Mouse (Mus musculus) heart, embryonic 10.5 days (tissue): ENCODE measurements around the gene Cntfr. TPM values are rescaled to one million over a fixed set of nuclear protein-coding genes. Genes with fewer than 3 reads are reported as not detected.

Source experiments
- DNase-seq: peaks from one replicate; pipeline ENCODE4 v3.0.0-alpha.2; 2017; ENCODE audit warnings: low spot score
- H3K27ac ChIP-seq: fragments of 300-500 bp; sonication (generic); 2 replicates; pipeline ENCODE4 v1.5.1; 2016; ENCODE audit warnings: mild to moderate bottlenecking
- H3K27me3 ChIP-seq: fragments of 300-500 bp; sonication (generic); 2 replicates; pipeline ENCODE4 v1.6.1; 2016; ENCODE audit warnings: mild to moderate bottlenecking; ENCODE audit not compliant: poor library complexity, insufficient read depth, severe bottlenecking
- H3K36me3 ChIP-seq: fragments of 300-500 bp; sonication (generic); 2 replicates; pipeline ENCODE4 v1.6.1; 2016; ENCODE audit warnings: mild to moderate bottlenecking, moderate library complexity
- H3K4me1 ChIP-seq: fragments of 300-500 bp; sonication (generic); 2 replicates; pipeline ENCODE4 v1.6.1; 2016; ENCODE audit warnings: mild to moderate bottlenecking
- H3K4me3 ChIP-seq: fragments of 300-500 bp; sonication (generic); 2 replicates; pipeline ENCODE4 v1.5.1; 2016; ENCODE audit warnings: mild to moderate bottlenecking, moderate library complexity
- H3K9me3 ChIP-seq: fragments of 300-500 bp; sonication (generic); 2 replicates; pipeline ENCODE4 v1.6.1; 2016; ENCODE audit warnings: mild to moderate bottlenecking, moderate library complexity
- WGBS: fragments of 180-500 bp; shearing (Covaris S2); methylation state at CpG from one replicate; pipeline ENCODE4 v1.1.7; 2016; 5-methylcytosine and 5-hydroxymethylcytosine counted together
- polyA plus RNA-seq: library from polyadenylated mRNA; unstranded; fragments of >200 nt; fragmentation: Nextera tagmentation; extraction: Ambion mirVana; gene quantifications from 2 replicates; pipeline ENCODE4 v1.2.1, GENCODE M21; 2016

Cntfr gene
- polyA plus RNA-seq, 1 experiment from 2014 or later: 8.9 TPM

DNA sequence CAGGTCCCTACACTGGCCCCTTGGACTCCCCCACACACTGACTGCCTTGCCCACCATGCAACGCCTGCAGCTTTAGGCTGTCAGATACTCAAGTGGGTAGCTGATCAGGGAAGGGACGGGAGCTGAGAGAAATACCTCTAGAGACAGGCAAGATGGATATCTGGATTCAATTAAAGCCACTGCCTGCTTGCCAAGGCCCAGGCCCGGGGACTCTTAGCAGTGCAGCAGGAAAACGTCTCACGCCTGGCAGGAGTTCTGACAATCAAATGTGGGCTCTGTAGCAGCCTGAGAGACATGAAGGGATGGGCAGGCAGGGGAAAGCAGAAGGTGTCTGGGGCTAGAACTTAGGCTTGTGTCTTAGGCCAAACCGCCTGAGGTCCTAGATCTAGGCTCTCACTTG, 19.9 kb upstream of the Cntfr start:
- H3K9me3 ChIP-seq: no peaks in the 10 kb centered on the region
- peaks cover 25% of the 10 kb centered on the region for H3K4me1 ChIP-seq
- H3K27me3 ChIP-seq: no peaks in the 10 kb centered on the region
- no peak overlapping the region for H3K27ac ChIP-seq
- no peak overlapping the region for H3K4me3 ChIP-seq
- 52% methylated on average over 6 of the region's 6 CpGs for WGBS
- DNase-seq: no peak
- peaks cover 57% of the 10 kb centered on the region for H3K36me3 ChIP-seq

DNA sequence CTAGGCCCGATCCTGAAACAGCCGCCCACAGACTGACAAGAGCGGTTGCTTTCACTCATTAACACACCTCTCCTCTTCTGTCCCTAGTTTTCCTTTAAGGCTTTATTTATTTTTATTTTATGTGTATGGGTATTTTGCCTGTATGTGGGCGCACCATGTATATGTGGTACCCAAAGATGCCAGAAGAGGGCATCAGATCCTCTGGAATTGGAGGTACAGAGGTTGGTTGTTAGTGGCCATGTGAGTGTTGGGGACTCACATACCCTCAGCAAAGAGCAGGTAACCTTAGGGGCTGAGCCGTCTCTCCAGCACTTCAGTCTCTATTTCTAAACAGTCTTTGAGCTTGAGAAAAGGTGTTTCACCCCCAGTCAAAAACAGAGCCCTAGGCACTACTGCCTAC, 18.7 kb upstream of the Cntfr start:
- Histone ChIP-seq H3K27me3 (no peaks in the 10 kb centered on the region), H3K27ac (no peak overlapping the region), H3K4me3 (no peak overlapping the region), H3K4me1 (peaks cover 23% of the 10 kb centered on the region), H3K9me3 (no peaks in the 10 kb centered on the region), H3K36me3 (peaks cover 67% of the 10 kb centered on the region)
- DNase-seq: no peak
- 84% methylated on average over 5 of the region's 5 CpGs for WGBS

DNA sequence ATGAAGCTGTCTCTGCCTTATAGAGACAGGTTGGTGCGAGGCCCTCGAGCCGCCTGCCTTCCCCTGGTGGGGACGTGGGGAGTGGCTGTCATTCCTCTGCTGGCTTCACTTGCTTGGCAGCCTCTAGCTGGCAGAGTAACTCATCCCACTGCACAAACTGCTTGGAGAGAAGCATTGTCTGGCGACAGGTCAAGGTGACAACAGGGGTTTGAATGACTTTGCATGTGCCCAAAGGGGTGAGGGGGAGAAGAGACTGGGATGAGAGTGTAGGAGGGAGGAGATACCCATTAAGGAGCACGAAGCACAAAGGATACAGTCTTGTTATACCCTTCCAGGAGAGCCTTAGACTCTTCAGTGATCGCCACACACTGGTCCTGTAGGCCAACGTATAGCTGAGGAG, 18.2 kb upstream of the Cntfr start:
- Histone ChIP-seq H3K27me3 (no peaks in the 10 kb centered on the region), H3K4me3 (no peak overlapping the region), H3K36me3 (peaks cover 62% of the 10 kb centered on the region), H3K4me1 (peaks cover 23% of the 10 kb centered on the region), H3K9me3 (no peaks in the 10 kb centered on the region), H3K27ac (no peak overlapping the region)
- 77% methylated on average over 8 of the region's 8 CpGs for WGBS
- no peak for DNase-seq

DNA sequence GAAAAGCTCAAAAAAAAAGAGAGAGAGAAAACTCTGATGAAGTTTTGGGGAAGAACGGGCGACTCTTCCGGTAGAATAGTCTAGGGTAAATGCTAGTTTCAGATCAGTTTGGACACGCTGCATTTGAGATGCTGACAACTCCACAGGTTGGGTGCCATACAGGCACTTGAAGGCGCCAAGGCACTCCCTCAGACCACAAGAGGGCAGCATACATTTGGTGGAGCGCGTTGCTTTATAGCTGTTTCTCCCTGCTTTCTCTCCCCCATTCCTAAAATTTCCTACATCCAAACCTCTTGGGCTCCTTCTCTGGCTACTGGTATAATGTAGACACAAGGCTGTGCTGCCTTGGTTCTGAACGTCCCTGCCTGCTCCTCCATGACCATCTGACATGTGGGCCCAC, 17.4 kb upstream of the Cntfr start:
- H3K27me3 ChIP-seq: no peaks in the 10 kb centered on the region
- no peaks in the 10 kb centered on the region for H3K9me3 ChIP-seq
- H3K36me3 ChIP-seq: peaks cover 54% of the 10 kb centered on the region
- peaks cover 23% of the 10 kb centered on the region for H3K4me1 ChIP-seq
- DNase-seq: no peak
- H3K27ac ChIP-seq: no peak overlapping the region
- 20% methylated on average over 8 of the region's 8 CpGs for WGBS
- peak overlapping the region; percentile 79; the same call in 1 of the 2 replicates for H3K4me3 ChIP-seq

DNA sequence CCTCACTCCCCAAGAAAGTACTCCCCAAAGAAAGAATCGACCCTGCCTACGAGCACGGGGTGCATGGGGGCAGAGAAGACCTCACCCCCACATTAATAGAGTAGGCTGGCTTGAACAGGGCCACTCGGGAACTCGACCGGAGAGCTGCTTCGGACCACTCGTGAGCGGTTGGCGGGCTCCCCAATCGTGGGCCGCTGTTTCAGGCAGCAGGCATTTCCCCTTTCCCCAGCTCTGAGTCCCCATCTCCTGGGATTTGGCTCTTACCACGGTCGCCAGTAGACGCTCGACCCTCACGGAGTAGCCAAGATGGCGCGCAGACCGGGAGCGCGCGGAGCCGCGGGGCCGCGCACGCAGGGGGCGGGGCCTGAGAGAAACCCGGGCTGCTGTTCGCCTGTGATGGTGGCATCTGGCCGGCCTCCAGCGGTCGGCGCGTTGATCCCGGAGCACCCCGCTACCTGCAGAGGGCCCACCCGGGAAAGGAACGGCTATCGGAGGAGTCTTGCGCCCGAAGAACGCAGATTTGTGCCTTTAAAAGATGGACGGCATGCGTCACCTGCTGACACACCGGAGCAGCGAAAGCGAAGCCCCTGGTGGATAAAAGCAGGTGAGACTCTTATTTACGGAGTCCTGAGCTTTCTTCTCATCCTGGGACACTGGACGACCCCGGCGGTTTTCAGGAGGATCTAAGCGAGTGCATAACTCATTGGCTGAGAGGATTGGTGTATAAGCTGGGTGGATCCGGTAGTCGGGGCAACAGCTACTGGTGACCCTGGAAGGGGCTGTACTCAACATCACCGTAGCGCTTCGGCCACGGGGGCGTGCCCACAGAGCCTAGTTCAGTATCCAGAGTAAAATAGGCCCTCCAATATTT, 16.5 kb upstream of the Cntfr start, which contains the start of gene Rpp25l:
TSS of gene Rpp25l (minus strand) at position 338 of the 871 bp plus-strand sequence.
- Histone ChIP-seq H3K4me1 (peaks cover 23% of the 10 kb centered on the region), H3K4me3 (peak within 1 kb of the TSS; percentile 79), H3K9me3 (no peaks in the 10 kb centered on the region), H3K27ac (peak within 1 kb of the TSS; percentile 95), H3K27me3 (no peaks in the 10 kb centered on the region), H3K36me3 (peaks cover 45% of the 10 kb centered on the region)
- under 1% methylated on average over 61 of the region's 61 CpGs for WGBS
- DNase-seq: peak; percentile 94

DNA sequence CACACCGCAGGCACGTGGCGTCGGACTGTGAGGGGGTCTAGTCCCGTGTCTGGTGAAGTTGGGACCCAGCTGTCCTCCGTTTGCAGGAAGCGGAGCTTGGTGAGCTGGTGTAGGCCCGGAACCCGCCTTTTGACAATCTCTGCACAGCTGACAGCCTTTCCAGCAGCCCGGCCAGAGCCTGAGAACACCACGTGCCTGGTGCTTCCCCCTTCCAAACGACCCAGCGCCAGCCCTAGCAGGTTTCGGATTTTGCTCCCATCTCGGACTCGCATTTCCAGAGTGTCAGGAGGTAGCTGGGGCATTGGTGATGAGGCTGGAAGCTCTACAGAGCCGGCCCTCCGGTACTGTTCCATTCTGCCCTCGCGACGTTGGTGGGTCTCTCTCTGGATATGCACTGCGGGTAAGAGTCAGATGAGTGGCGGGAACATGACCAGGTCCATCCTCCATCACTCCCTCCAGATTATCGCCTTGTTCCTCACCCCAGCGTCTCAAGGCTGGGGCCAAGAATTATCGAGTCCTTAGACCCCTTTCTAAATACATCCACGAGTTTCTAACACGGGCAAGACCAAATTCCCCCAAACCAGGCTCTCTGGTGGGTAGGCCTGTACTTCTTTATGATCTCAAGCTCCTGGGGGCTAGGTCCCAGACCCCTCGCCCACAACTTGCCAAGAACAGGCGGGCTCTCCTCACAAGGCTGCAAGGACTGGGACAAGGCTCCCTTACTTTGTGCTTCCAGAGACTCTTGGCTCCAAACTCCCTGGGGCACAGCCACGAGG, 15.7 kb upstream of the Cntfr start:
- H3K27me3 ChIP-seq: peaks cover 5% of the 10 kb centered on the region; the same call in 1 of the 2 replicates
- H3K4me1 ChIP-seq: peaks cover 24% of the 10 kb centered on the region
- peaks cover 37% of the 10 kb centered on the region for H3K36me3 ChIP-seq
- DNase-seq: no peak
- H3K27ac ChIP-seq: peak overlapping the region; percentile 95
- no peaks in the 10 kb centered on the region for H3K9me3 ChIP-seq
- 45% methylated on average over 31 of the region's 31 CpGs for WGBS
- H3K4me3 ChIP-seq: peak overlapping the region; percentile 79

DNA sequence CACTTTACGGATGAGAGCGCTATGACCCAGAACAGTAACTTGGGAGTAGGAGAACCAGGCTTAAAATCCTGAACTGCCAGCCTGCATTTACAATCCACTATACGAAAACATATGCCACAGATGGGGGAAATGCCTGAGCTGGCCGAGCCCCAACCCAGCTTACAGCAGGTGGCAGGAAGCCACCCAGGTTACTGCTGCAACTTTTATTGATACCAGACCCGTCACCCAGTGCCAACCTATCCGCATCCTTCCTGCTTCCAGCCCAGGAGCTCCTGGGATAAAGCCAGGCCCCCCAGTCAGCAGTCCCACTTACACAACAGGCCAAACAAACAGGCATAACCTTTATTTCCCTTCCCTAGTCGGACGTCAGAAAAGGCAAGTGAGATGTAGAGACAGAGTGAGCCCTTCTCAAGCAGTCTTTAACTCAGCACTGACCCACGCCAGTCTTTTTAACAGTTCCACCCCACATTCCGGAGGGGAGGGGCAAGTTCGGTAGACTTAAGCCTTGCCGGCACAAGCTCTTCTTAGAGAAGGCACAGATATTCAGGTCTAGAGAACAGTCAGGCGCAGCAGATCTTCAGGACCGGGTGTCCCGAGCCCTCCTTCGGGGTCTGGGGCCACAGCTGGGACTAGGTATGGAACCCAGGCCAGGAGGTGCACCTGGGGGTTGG, 15.0 kb upstream of the Cntfr start:
- Histone ChIP-seq H3K36me3 (peaks cover 30% of the 10 kb centered on the region), H3K27me3 (peaks cover 13% of the 10 kb centered on the region), H3K27ac (peak overlapping the region; percentile 95), H3K4me3 (peak overlapping the region; percentile 79), H3K4me1 (peaks cover 31% of the 10 kb centered on the region), H3K9me3 (no peaks in the 10 kb centered on the region)
- WGBS: 79% methylated on average over 16 of the region's 16 CpGs
- DNase-seq: no peak

DNA sequence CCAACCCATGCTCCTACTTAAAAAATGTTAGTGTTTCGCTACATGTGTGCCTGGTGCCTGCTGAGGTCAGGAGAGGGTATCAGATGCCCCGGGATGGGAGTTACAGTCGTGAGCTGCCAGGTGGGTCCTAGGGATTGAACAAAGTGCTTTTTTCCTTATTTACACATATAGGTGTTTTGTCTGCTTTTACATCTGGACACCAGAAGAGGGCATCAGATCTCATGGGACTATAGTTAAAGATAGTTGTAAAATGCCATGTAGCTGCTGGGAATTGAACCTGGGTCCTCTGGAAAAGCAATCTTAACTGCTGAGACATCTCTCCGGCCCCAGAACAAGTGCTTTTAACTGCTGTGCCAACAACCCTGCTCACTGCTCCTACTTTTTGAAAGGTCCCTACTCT, 13.3 kb upstream of the Cntfr start:
- Histone ChIP-seq H3K4me3 (no peak overlapping the region), H3K36me3 (peaks cover 18% of the 10 kb centered on the region), H3K9me3 (no peaks in the 10 kb centered on the region), H3K4me1 (peaks cover 38% of the 10 kb centered on the region), H3K27ac (no peak overlapping the region), H3K27me3 (peaks cover 29% of the 10 kb centered on the region)
- 58% methylated on average over 4 of the region's 4 CpGs for WGBS
- no peak for DNase-seq

DNA sequence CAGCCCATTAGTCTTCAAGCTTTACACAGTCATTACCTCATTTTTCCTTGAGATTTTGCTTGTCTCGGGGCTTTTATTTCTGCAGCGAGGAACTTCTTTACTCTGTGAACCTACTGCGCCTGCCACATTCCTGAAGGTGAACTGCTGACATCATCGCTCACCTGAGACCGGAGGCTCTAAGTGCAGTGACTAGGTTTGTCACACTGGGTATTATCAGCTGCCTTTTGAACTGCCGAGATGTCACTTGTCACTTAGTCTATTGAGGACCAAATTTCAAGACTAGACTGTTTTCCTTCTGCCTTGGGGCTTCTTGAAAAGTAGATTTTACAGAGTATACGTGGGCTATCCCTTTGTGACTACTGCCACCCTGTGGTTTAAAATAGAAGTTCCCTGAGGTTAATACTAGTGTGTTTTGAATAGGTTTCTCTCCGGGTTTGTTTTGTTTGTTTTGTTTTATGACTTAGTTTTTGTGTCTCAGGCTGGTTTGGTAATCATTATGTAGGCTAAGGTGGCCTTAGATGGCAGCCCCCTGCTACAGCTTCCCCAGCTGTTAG, 11.4 kb upstream of the Cntfr start:
- no peak for DNase-seq
- peaks cover 46% of the 10 kb centered on the region for H3K27me3 ChIP-seq
- H3K4me1 ChIP-seq: peaks cover 43% of the 10 kb centered on the region
- no peaks in the 10 kb centered on the region for H3K9me3 ChIP-seq
- no peak overlapping the region for H3K27ac ChIP-seq
- WGBS: 43% methylated on average over 8 of the region's 8 CpGs
- H3K4me3 ChIP-seq: no peak overlapping the region
- peaks cover 18% of the 10 kb centered on the region for H3K36me3 ChIP-seq

DNA sequence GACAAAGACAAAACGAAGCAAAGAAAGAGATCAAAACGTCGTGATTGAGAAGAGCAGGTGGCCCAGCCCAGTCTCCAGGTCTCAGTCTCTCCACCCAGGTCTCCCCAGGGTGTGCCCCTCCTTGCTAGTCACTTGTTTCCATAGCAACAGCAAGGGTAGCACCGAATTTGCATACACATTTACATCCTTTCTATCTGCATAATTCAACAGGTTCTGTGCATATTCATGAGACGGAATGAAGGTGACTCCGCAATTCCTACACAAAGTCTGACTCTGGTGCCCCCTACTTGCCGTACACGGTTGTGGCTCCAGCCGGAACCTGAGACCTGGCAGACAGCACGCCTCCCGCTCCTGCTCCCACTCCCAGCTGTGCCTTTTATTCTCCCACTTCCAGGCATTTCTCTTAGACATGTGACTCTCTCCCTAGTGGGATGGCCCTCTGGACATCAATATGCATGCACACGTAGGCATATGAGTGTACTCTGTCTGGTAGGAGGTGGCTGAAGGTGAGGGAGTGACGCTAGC, 10.2 kb upstream of the Cntfr start:
- Histone ChIP-seq H3K4me3 (peak overlapping the region; percentile 22), H3K27ac (no peak overlapping the region), H3K9me3 (no peaks in the 10 kb centered on the region), H3K36me3 (peaks cover 14% of the 10 kb centered on the region), H3K27me3 (peaks cover 49% of the 10 kb centered on the region), H3K4me1 (peaks cover 34% of the 10 kb centered on the region)
- DNase-seq: peak; percentile 85
- 3% methylated on average over 13 of the region's 13 CpGs for WGBS

DNA sequence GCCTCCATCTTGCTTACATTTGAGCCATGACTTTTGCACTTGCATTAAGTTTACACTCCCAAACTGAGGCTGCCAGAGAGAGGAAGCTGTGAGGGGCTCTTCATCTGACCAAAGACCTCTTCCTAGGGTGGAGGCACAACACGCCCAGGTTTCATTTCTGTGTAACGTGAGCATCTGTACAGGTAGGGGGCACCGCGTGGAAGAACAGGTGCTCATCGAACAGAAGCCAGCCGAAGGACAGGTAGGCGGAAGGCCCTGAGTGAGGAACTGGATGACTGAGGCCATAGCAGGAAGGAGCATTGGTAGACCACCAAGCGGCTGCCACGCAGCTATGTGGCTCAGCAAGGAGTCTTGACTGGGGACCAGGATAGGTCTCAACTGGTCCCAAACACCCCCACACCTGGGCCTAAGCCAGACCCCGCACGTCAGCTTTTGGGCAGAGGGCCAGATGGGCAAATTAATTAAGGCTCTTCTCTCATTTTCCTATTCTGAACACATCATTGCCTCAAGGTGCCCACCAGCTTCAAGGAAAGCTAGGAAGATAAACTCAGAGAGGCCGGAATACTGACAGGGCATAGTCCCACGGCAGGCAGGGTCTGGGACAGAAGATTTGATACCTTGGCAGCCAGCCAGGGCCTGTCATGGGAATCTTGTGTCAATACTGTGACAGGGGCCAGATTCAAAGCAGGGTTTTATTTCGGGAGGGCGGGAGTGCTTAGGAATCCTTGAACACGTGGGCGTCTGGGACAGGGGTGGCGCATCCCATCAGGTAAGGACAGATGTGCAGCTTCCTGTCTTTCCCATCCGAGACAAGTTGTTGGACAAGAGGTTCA, 9.2 kb upstream of the Cntfr start:
- Histone ChIP-seq H3K27ac (no peak overlapping the region), H3K27me3 (peaks cover 49% of the 10 kb centered on the region), H3K9me3 (no peaks in the 10 kb centered on the region), H3K4me3 (0 out of 2 replicates have a peak overlapping the region, but pooled peaks have one; percentile 22), H3K4me1 (peaks cover 28% of the 10 kb centered on the region), H3K36me3 (peaks cover 5% of the 10 kb centered on the region; the same call in 1 of the 2 replicates)
- 64% methylated on average over 19 of the region's 19 CpGs for WGBS
- no peak for DNase-seq

DNA sequence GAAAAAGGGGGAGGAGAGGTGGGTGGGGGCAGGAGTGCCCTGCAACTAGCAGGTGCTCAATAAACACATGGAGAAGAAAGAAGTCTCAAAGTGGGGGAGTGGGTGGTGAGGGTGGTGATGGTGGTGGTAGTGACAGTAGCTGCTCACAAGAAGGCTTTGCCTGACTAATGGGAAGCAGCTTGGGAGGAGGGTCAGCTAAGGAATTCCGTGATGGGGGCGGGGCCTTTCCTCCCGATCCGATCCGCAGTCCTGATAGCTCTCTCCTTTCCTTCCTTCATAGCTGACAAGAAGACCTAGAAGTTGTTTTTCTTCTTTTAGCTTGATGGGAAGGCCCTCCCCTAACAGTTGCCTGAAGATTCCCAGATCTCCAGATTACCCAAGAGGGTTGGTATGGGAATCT, 7.8 kb upstream of the Cntfr start:
- Histone ChIP-seq H3K9me3 (no peaks in the 10 kb centered on the region), H3K4me3 (no peak overlapping the region), H3K36me3 (no peaks in the 10 kb centered on the region), H3K4me1 (peaks cover 28% of the 10 kb centered on the region), H3K27me3 (peaks cover 49% of the 10 kb centered on the region), H3K27ac (no peak overlapping the region)
- DNase-seq: no peak
- 0% methylated on average over 5 of the region's 5 CpGs for WGBS
